Mouse (Mus musculus) ovary, postnatal 36 days (tissue): ENCODE data around the gene Vps4a.
A peak's percentile ranks its signal among the peaks of the same experiment; 100 is the strongest.

Source experiments
- DNase-seq: peaks from one replicate; pipeline ENCODE4 v3.0.0; 2022; ENCODE audit warnings: low spot score, mixed read lengths

The Vps4a gene

GRCm38 (mm10) chr8:107049480-107049879 is 18.5 kb downstream of the Vps4a start:
- DNase-seq, result no peak

- no peak for DNase-seq
These were observed 21.0 kb downstream of the Vps4a start for GRCm38 (mm10) chr8:107052046-107052445.

- DNase-seq, result peak; percentile 94
These were observed 25.3 kb downstream of the Vps4a start, which contains the start of the genes Cog8 and Nip7 for GRCm38 (mm10) chr8:107056076-107056972. Gene Cog8 (minus strand): TSS chr8:107056689. Gene Nip7 (plus strand): TSS chr8:107056877.

GRCm38 (mm10) chr8:107056973-107057369 is 25.9 kb downstream of the Vps4a start:
- DNase-seq, result no peak

- DNase-seq, result no peak
These were observed 31.6 kb downstream of the Vps4a start for GRCm38 (mm10) chr8:107062613-107063012.

GRCm38 (mm10) chr8:107065511-107066496 is 34.8 kb downstream of the Vps4a start, which contains the start of gene Tmed6:
Gene Tmed6 (minus strand): TSS chr8:107065644.
- no peak for DNase-seq

- DNase-seq, result no peak
These were observed 42.7 kb downstream of the Vps4a start for GRCm38 (mm10) chr8:107073706-107074105.

- DNase-seq, result no peak
These were observed 43.1 kb downstream of the Vps4a start for GRCm38 (mm10) chr8:107074128-107074527.

GRCm38 (mm10) chr8:107076239-107076888 is 45.3 kb downstream of the Vps4a start:
- DNase-seq, result no peak

GRCm38 (mm10) chr8:107085358-107085757 is 54.3 kb downstream of the Vps4a start:
- no peak for DNase-seq

GRCm38 (mm10) chr8:107086018-107086417 is 55.0 kb downstream of the Vps4a start:
- DNase-seq, result no peak

GRCm38 (mm10) chr8:107088526-107089063 is 57.6 kb downstream of the Vps4a start:
- DNase-seq, result no peak

GRCm38 (mm10) chr8:107090531-107090930 is 59.5 kb downstream of the Vps4a start:
- no peak for DNase-seq
